29 mouse cellular contexts compared by ENCODE assay signal in genomic region chr2:68086101-68086500, GRCm38 (mm10).
DNase-seq lines count a peak whose midpoint lies in the region; ATAC-seq and TF ChIP-seq lines count a peak whose summit lies in the region.
"Had no signal": no experiment of that assay in that cellular context is flagged by ENCODE, and none has a peak within 500 bp of the region (broad histone marks: within the 10 kb centered on the region; RNA-seq: fewer than 3 reads in every experiment).

No protein-coding gene starts in this region.

- H3K4me3 ChIP-seq in intestine, postnatal 0 days (ENCODE audit: low read depth, low read length), result no peak overlapping the region
- H3K4me3 ChIP-seq in intestine, embryonic 16.5 days (ENCODE audit: low read length), result no peak overlapping the region
- no peak overlapping the region for H3K4me3 ChIP-seq in kidney, embryonic 15.5 days (replicated peaks)
- H3K4me3 ChIP-seq: embryonic facial prominence, embryonic 10.5 days; embryonic facial prominence, embryonic 13.5 days; erythroblast, embryonic 14.5 days; forebrain, embryonic 12.5 days; forebrain, embryonic 15.5 days; heart, embryonic 12.5 days; heart, embryonic 15.5 days; hindbrain, embryonic 10.5 days; hindbrain, embryonic 13.5 days had no signal

- in situ Hi-C loops in Patski (cut with MboI; ENCODE audit: low pct_unique_long_range_greater_than_20kb), result loop anchor here (10.0 kb wide), 1 partner anchor 259 kb away; no protein-coding TSS in a partner anchor

- POLR2A ChIA-PET in Patski (lab: Charles Lee), result no interaction called here

- no peak for DNase-seq in kidney, postnatal 25 days
- peak; percentile 3 for DNase-seq in kidney, postnatal 14 days
- DNase-seq in kidney, adult 8-10 months, result no peak
- peak; percentile 43 for DNase-seq in Patski (ENCODE audit: low read depth, low spot score)
- no peak for DNase-seq in layer of hippocampus, adult 9-11 months
- DNase-seq: adrenal gland, adult 8-10 months; adrenal gland, postnatal 25 days; cerebellum, adult 11-12 months; cerebellum, adult 8-10 months; cerebellum, postnatal 10 days; cerebellum, postnatal 36 days; embryo, embryonic 11 days; gastrocnemius, postnatal 25 days; heart, adult 18-20 months; heart, postnatal 10 days; heart, postnatal 36 days had no signal

- 0 out of 2 replicates have a peak, but pooled peaks have one; percentile 14 for TF ChIP-seq CTCF in intestine, postnatal 0 days (IDR thresholded peaks at IDR 0.05; ENCODE audit: low read depth)
- peak; percentile 57 for TF ChIP-seq CTCF in Patski (IDR thresholded peaks at IDR 0.05)

- H3K9ac ChIP-seq in intestine, postnatal 0 days (ENCODE audit: low read depth, low read length), result no peak overlapping the region
- no peak overlapping the region for H3K9ac ChIP-seq in intestine, embryonic 16.5 days (ENCODE audit: low read depth, low read length)
- H3K9ac ChIP-seq in kidney, embryonic 15.5 days, result no peak overlapping the region
- H3K9ac ChIP-seq: embryonic facial prominence, embryonic 13.5 days; forebrain, embryonic 12.5 days; forebrain, embryonic 15.5 days; heart, embryonic 12.5 days; heart, embryonic 15.5 days; hindbrain, embryonic 13.5 days had no signal

- H3K27me3 ChIP-seq in intestine, postnatal 0 days (replicated peaks; ENCODE audit: control insufficient read depth, insufficient read depth, low read length), result no peaks in the 10 kb centered on the region
- H3K27me3 ChIP-seq in intestine, embryonic 16.5 days (replicated peaks; ENCODE audit: control insufficient read depth, insufficient read depth, low read length), result no peaks in the 10 kb centered on the region
- H3K27me3 ChIP-seq in kidney, embryonic 15.5 days, result no peaks in the 10 kb centered on the region
- no peaks in the 10 kb centered on the region for H3K27me3 ChIP-seq in Patski
- H3K27me3 ChIP-seq: embryonic facial prominence, embryonic 13.5 days; forebrain, embryonic 12.5 days; forebrain, embryonic 15.5 days; heart, embryonic 12.5 days; heart, embryonic 15.5 days; hindbrain, embryonic 13.5 days had no signal

- no peak for ATAC-seq in intestine, postnatal 0 days
- no peak for ATAC-seq in intestine, embryonic 16.5 days
- peak; percentile 43; the same call in 1 of the 2 replicates for ATAC-seq in kidney, embryonic 15.5 days (replicated peaks; ENCODE audit: low FRiP score)
- ATAC-seq in Patski, result peak; percentile 87
- ATAC-seq: activated CD4-positive, CD25-positive, alpha-beta regulatory T cell, adult 4 months; forebrain, embryonic 15.5 days had no signal

- 39% methylated on average over 4 of the region's 4 CpGs for WGBS in intestine, postnatal 0 days
- WGBS in intestine, embryonic 16.5 days, result 33% methylated on average over 4 of the region's 4 CpGs
- WGBS in kidney, embryonic 15.5 days, result 27% methylated on average over 4 of the region's 4 CpGs

- no peak overlapping the region for H3K4me2 ChIP-seq in intestine, postnatal 0 days (replicated peaks; ENCODE audit: low read depth)
- H3K4me2 ChIP-seq in intestine, embryonic 16.5 days (ENCODE audit: low read depth, low read length), result no peak overlapping the region
- no peak overlapping the region for H3K4me2 ChIP-seq in kidney, embryonic 15.5 days
- H3K4me2 ChIP-seq: embryonic facial prominence, embryonic 13.5 days; forebrain, embryonic 12.5 days; forebrain, embryonic 15.5 days; heart, embryonic 12.5 days; heart, embryonic 15.5 days; hindbrain, embryonic 13.5 days had no signal

- no peak overlapping the region for H3K27ac ChIP-seq in intestine, postnatal 0 days (ENCODE audit: low read depth, low read length)
- no peak overlapping the region for H3K27ac ChIP-seq in intestine, embryonic 16.5 days (ENCODE audit: low read length)
- no peak overlapping the region for H3K27ac ChIP-seq in kidney, embryonic 15.5 days
- H3K27ac ChIP-seq: embryonic facial prominence, embryonic 10.5 days; embryonic facial prominence, embryonic 13.5 days; forebrain, embryonic 12.5 days; forebrain, embryonic 15.5 days; heart, embryonic 15.5 days; hindbrain, embryonic 10.5 days; hindbrain, embryonic 13.5 days had no signal

- H3K9me3 ChIP-seq in intestine, postnatal 0 days (ENCODE audit: control insufficient read depth), result no peaks in the 10 kb centered on the region
- no peaks in the 10 kb centered on the region for H3K9me3 ChIP-seq in intestine, embryonic 16.5 days (ENCODE audit: control insufficient read depth, low read length)
- H3K9me3 ChIP-seq in kidney, embryonic 15.5 days (replicated peaks), result no peaks in the 10 kb centered on the region
- H3K9me3 ChIP-seq: embryonic facial prominence, embryonic 10.5 days; forebrain, embryonic 12.5 days; forebrain, embryonic 15.5 days; heart, embryonic 12.5 days; heart, embryonic 15.5 days; hindbrain, embryonic 10.5 days; hindbrain, embryonic 13.5 days had no signal

- H3K36me3 ChIP-seq in intestine, postnatal 0 days (ENCODE audit: control insufficient read depth, insufficient read depth), result no peaks in the 10 kb centered on the region
- no peaks in the 10 kb centered on the region for H3K36me3 ChIP-seq in intestine, embryonic 16.5 days (ENCODE audit: control insufficient read depth, insufficient read depth, low read length)
- no peaks in the 10 kb centered on the region for H3K36me3 ChIP-seq in kidney, embryonic 15.5 days
- H3K36me3 ChIP-seq: embryonic facial prominence, embryonic 10.5 days; embryonic facial prominence, embryonic 13.5 days; forebrain, embryonic 12.5 days; forebrain, embryonic 15.5 days; heart, embryonic 12.5 days; heart, embryonic 15.5 days; hindbrain, embryonic 10.5 days; hindbrain, embryonic 13.5 days had no signal

- no peaks in the 10 kb centered on the region for H3K4me1 ChIP-seq in intestine, postnatal 0 days (replicated peaks; ENCODE audit: control insufficient read depth, insufficient read depth, low read length)
- H3K4me1 ChIP-seq in intestine, embryonic 16.5 days (ENCODE audit: control insufficient read depth, insufficient read depth, low read length), result no peaks in the 10 kb centered on the region
- H3K4me1 ChIP-seq in kidney, embryonic 15.5 days, result 0 out of 2 replicates have a peak, but pooled peaks cover 12% of the 10 kb centered on the region
- H3K4me1 ChIP-seq: embryonic facial prominence, embryonic 10.5 days; heart, embryonic 12.5 days; heart, embryonic 15.5 days; hindbrain, embryonic 10.5 days; hindbrain, embryonic 13.5 days had no signal

- CTCF ChIA-PET in Patski (lab: Charles Lee), result interaction anchor here (0.8 to 1.4 kb wide), 6 partner anchors 12 to 265 kb away, joined by 3 to 5 read pairs (median 4); no protein-coding TSS in a partner anchor

Comparison
In these comparisons a context has a peak if more than half of its experiments do, and no peak if none do; other contexts are left out.
1. DNase-seq: peak in kidney, postnatal 14 days (single experiment) and Patski (single experiment); none in kidney, postnatal 25 days (0 of 2), kidney, adult 8-10 months (0 of 2) and layer of hippocampus, adult 9-11 months (single experiment).
2. ATAC-seq: peak in kidney, embryonic 15.5 days (single experiment) and Patski (single experiment); none in intestine, postnatal 0 days (single experiment) and intestine, embryonic 16.5 days (single experiment).